Mouse (Mus musculus): ENCODE measurements around the gene Kdm5b. TPM values are rescaled to one million over a fixed set of nuclear protein-coding genes. Genes with fewer than 3 reads are reported as not detected.
A peak's percentile ranks its signal among the peaks of the same experiment; 100 is the strongest.
"Not testable (repeated sequence)": the region's sequence is repeated elsewhere in the genome, so short reads cannot be mapped to it uniquely, and the experiment has no call there.

Gene Kdm5b
- 99.5 and 100 TPM in 2 replicates for polyA plus RNA-seq (2016; fragmentation: Nextera tagmentation; extraction: Ambion mirVana)

DNA sequence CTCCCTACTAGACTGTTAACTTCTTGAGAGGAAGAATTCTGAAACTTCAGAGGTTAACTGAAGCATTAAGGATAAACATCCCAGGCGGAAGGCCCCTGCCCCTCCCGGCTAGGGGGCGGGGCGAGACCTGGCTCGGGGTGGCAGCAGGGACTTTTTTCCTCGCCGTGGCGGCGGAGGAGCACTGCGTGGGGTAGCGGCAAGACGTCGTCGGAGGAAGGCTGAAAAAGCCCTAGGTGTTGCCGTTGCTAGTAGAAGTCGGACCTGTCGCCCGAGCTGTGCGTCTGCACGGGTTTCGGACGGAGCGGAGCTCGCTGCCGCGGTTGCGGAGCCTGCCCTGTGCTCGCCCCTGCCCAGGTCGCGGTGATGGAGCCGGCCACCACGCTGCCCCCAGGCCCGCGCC, at the start of gene Kdm5b:
Gene Kdm5b, plus strand, starts transcription at position 196 of the 400 bp plus-strand sequence.
- Histone ChIP-seq H3K4me2 (replicated peaks) (peak within 1 kb of the TSS; percentile 62), H3K9me3 (no peaks in the 10 kb centered on the region), H3K36me3 (no peaks in the 10 kb centered on the region), H3K4me1 (peaks cover 22% of the 10 kb centered on the region), H3K4me3 (peak within 1 kb of the TSS; percentile 90), H3K27ac (peak within 1 kb of the TSS; percentile 96), H3K27me3 (no peaks in the 10 kb centered on the region), H3K9ac (peak within 1 kb of the TSS; percentile 100)
- under 1% methylated on average over 34 of the region's 34 CpGs for WGBS
- ATAC-seq (ENCODE audit: insufficient number of reproducible peaks, insufficient read depth, low FRiP score, low TSS enrichment) = no peak

DNA sequence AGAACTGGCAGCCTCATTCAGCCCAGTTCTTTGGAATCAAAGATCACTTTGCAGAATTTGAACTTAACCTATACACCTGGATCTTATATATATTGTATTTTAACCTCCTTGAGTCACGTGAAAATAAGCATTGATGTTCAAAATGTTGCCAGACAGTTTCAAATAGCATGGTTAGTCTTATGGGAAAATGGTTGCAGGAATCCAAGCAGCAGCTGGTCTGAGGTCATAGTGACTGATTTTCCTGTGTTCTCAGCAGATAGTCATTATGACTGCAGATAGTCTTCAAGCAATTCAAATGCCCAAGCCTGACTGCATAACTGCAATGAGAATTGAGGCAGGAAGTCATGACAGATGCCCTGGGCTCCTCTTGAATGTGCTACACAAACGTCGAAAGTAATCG, 47.8 kb upstream of the Kdm5b start:
- WGBS = 49% methylated on average over 4 of the region's 4 CpGs
- peaks cover 21% of the 10 kb centered on the region for H3K4me1 ChIP-seq
- no peak overlapping the region for H3K9ac ChIP-seq
- peaks cover 29% of the 10 kb centered on the region for H3K27me3 ChIP-seq
- H3K4me2 ChIP-seq (replicated peaks) = no peak overlapping the region
- H3K36me3 ChIP-seq = peaks cover 8% of the 10 kb centered on the region
- H3K9me3 ChIP-seq = no peaks in the 10 kb centered on the region
- no peak overlapping the region for H3K4me3 ChIP-seq
- no peak overlapping the region for H3K27ac ChIP-seq
- ATAC-seq (ENCODE audit: insufficient number of reproducible peaks, insufficient read depth, low FRiP score, low TSS enrichment) = no peak

DNA sequence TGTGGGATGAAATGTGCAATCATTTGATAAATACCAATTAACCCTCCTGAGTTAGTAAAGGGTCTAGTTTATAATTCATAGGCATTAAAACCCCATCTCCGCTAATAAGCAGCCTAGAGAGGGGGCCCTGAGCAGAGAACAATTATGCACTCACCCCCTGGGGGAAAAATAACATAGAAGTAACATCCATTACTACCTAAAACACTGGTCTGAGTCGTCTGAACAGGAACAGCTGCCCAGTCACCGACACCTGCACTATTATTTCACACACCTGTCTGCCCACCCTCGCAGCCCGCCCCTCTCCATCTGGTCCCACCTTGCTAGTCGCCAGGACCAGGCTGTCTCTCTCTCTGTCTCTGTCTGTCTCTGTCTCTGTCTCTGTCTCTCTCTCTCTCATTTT, 47.4 kb upstream of the Kdm5b start:
- Histone ChIP-seq H3K27me3 (peaks cover 29% of the 10 kb centered on the region), H3K9ac (no peak overlapping the region; the same call in 1 of the 2 replicates), H3K4me3 (no peak overlapping the region), H3K4me2 (replicated peaks) (peak overlapping the region; percentile 88), H3K36me3 (peaks cover 4% of the 10 kb centered on the region), H3K27ac (no peak overlapping the region), H3K4me1 (peaks cover 22% of the 10 kb centered on the region), H3K9me3 (no peaks in the 10 kb centered on the region)
- WGBS = 48% methylated on average over 6 of the region's 6 CpGs
- no peak for ATAC-seq (ENCODE audit: insufficient number of reproducible peaks, insufficient read depth, low FRiP score, low TSS enrichment)

DNA sequence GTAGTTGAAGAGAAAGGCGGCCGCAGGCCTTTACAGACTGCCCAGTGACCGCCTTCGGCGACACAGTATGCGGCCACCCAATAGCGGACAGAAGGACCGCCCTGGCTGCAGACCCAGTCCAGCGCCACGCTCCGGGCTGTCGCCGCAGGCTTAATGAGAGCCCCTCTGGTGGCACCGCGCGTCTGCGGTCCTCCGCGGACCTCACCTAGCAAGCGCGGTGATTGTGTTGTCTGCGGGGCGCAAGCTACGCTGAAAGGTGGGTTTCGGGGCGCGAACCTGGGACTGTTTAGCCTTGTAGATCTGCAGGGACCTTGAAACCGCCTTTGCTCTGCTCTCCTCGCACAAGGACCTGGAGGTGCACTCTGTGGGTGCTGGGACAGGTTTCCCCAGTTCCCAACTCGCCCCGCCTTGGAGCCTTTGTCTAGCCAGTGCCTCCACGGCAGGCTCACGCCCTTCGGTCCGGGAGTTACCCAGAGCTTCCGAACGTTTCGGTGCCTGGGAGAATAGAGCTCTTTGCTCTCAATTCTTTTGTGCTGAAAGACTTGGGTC, 46.6 kb upstream of the Kdm5b start:
- H3K9me3 ChIP-seq = no peaks in the 10 kb centered on the region
- peak overlapping the region; percentile 88 for H3K4me2 ChIP-seq (replicated peaks)
- peak overlapping the region; percentile 55 for H3K9ac ChIP-seq
- no peak overlapping the region for H3K27ac ChIP-seq
- H3K27me3 ChIP-seq = peaks cover 29% of the 10 kb centered on the region
- 2% methylated on average over 38 of the region's 38 CpGs for WGBS
- no peak for ATAC-seq (ENCODE audit: insufficient number of reproducible peaks, insufficient read depth, low FRiP score, low TSS enrichment)
- H3K4me3 ChIP-seq = peak overlapping the region; percentile 37
- H3K36me3 ChIP-seq = no peaks in the 10 kb centered on the region; the same call in 1 of the 2 replicates
- peaks cover 22% of the 10 kb centered on the region for H3K4me1 ChIP-seq

DNA sequence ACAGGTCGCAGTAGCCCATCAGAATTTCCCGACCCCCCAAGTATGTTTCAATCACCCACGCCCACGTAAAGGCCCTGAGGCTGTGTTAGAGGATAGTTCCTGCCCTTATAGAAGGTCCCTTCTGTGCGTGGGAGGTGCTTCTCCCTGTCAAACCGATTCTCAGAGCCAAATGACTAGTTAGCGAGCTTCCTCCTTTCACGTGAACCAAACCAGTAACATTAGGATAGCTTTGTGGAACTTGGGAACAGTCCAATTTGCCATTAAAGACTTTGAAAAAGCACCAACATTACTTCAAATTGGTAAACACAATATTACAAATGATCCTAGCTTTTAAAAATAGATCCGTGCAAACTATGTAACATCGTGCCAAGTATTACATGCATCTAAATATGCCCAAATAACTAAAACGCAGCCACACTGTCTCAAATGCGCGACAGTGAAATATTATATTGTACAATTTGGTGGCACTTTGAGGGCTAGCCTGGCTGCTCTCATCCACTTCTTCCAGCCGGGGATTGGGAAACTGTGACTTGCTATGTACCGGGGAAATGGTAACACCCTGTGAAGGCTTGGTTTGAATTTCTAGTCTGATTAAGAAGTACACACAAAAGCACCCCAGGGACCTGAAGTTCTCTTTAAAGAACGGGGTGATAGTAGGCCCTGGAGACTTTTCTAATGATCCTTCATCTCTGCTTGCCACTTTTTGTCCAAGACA, 45.9 kb upstream of the Kdm5b start:
- peak overlapping the region; percentile 55; the same call in 1 of the 2 replicates for H3K9ac ChIP-seq
- H3K4me1 ChIP-seq = peaks cover 22% of the 10 kb centered on the region
- H3K36me3 ChIP-seq = no peaks in the 10 kb centered on the region
- peak overlapping the region; percentile 37 for H3K4me3 ChIP-seq
- WGBS = 42% methylated on average over 16 of the region's 16 CpGs
- no peak overlapping the region for H3K27ac ChIP-seq
- no peak for ATAC-seq (ENCODE audit: insufficient number of reproducible peaks, insufficient read depth, low FRiP score, low TSS enrichment)
- no peaks in the 10 kb centered on the region for H3K9me3 ChIP-seq
- peak overlapping the region; percentile 88 for H3K4me2 ChIP-seq (replicated peaks)
- peaks cover 29% of the 10 kb centered on the region for H3K27me3 ChIP-seq

DNA sequence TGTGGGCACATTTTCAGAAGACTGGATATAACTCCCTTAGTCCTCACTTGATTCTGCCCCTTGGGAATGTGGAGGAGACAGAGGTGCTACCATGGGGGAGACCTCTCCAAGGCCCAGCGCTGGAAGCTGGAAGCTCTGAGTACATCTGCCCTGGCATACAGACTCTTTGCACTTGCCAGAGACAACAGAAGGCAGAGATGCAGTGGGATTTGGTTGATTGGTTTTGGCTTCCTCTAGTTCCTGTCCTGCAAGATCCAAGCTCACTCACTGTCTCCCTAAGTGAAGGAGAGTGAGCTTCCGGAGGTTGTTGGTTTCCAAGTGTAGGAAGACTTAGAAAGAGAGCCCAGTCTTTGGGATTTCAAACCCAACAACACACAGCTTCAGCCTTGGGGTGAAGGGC, 44.1 kb upstream of the Kdm5b start:
- H3K36me3 ChIP-seq = no peaks in the 10 kb centered on the region
- no peak overlapping the region for H3K4me3 ChIP-seq
- H3K4me1 ChIP-seq = peaks cover 22% of the 10 kb centered on the region
- H3K4me2 ChIP-seq (replicated peaks) = 0 out of 2 replicates have a peak overlapping the region, but pooled peaks have one; percentile 5
- H3K9me3 ChIP-seq = no peaks in the 10 kb centered on the region
- H3K27ac ChIP-seq = peak overlapping the region; percentile 84
- H3K9ac ChIP-seq = no peak overlapping the region
- 82% methylated on average over 2 of the region's 2 CpGs for WGBS
- peaks cover 29% of the 10 kb centered on the region for H3K27me3 ChIP-seq
- no peak for ATAC-seq (ENCODE audit: insufficient number of reproducible peaks, insufficient read depth, low FRiP score, low TSS enrichment)

DNA sequence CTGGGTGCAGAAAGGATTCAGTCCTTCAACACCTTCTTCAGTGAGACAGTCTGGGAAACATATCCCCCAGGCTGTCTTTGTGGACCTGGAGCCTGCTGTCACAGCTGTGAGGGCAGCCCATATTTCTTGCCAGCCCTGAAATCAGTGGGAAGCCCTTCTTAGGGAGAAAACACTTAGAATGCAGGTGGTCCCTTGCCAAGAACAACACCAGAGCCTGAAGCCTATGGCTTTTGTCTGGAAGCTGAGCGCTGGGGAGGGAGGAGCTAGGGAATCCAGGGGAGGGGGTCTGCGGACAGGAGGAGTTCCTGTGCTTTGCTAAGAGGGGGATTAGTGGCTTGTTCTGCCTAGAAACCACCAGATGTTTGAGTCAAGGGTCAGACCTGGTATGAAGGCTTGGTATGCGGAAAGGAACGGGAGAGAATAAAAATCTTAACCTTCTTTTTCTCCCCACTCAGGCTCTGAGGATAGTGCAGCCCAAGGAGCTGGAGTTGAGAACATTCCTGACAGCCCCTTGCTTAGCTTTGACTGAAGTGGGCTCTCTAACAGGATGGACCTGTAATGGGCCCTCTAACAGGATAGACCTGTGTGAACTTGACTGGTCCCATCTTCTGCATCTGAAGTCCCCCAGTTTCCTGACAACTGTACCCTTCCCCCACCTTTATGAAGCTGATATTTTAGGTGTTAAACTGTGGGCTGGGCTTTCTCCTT, 43.3 kb upstream of the Kdm5b start:
- peak; percentile 82; the same call in 1 of the 2 replicates for ATAC-seq (ENCODE audit: insufficient number of reproducible peaks, insufficient read depth, low FRiP score, low TSS enrichment)
- Histone ChIP-seq H3K4me1 (peaks cover 22% of the 10 kb centered on the region), H3K27ac (peak overlapping the region; percentile 84), H3K9me3 (no peaks in the 10 kb centered on the region), H3K27me3 (peaks cover 29% of the 10 kb centered on the region), H3K36me3 (no peaks in the 10 kb centered on the region), H3K4me3 (no peak overlapping the region), H3K9ac (no peak overlapping the region), H3K4me2 (replicated peaks) (0 out of 2 replicates have a peak overlapping the region, but pooled peaks have one; percentile 5)
- 10% methylated on average over 4 of the region's 4 CpGs for WGBS

DNA sequence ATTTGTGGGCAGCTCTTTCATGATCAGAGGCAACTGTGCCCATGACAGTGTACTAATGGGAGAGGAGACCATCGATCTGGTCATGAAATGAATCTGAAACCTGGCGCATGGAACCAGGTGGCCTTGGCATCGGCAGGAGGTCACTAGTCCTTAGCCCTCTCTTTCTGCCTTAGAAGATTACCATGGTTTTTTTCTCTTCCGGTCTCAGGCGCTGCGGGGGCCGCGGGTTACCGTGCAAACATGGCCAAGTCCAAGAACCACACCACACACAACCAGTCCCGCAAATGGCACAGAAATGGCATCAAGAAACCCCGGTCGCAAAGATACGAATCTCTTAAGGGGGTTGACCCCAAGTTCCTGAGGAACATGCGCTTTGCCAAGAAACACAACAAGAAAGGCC, 42.1 kb upstream of the Kdm5b start:
- not testable (repeated sequence) for H3K36me3 ChIP-seq; ATAC-seq (ENCODE audit: insufficient number of reproducible peaks, insufficient read depth, low FRiP score, low TSS enrichment); H3K9ac ChIP-seq; H3K4me3 ChIP-seq; H3K4me2 ChIP-seq (replicated peaks); H3K9me3 ChIP-seq; H3K27ac ChIP-seq
- Histone ChIP-seq H3K27me3 (peaks cover 20% of the 10 kb centered on the region), H3K4me1 (peaks cover 22% of the 10 kb centered on the region)
- 96% methylated on average over 14 of the region's 14 CpGs for WGBS

DNA sequence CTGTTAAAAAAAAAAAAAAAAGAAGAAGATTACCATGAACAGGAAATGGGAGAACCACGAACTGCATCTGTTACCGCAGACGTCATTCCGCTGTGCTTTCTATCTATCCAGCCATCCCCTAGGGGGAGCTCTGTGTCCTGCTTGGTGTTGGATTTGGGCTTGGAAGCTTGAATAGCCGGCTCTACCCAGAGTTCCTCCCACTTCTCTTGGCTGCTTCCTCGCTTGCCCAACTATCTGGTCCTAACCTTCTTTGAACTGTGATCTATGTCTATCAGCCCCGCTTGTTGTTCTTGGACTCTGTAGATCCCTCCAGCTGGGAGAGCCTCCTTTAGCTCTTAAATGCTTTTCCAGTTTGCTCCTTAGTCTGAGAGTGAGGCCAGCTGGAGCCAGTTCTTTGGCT, 41.3 kb upstream of the Kdm5b start:
- ATAC-seq (ENCODE audit: insufficient number of reproducible peaks, insufficient read depth, low FRiP score, low TSS enrichment) = no peak
- WGBS = 12% methylated on average over 7 of the region's 7 CpGs

DNA sequence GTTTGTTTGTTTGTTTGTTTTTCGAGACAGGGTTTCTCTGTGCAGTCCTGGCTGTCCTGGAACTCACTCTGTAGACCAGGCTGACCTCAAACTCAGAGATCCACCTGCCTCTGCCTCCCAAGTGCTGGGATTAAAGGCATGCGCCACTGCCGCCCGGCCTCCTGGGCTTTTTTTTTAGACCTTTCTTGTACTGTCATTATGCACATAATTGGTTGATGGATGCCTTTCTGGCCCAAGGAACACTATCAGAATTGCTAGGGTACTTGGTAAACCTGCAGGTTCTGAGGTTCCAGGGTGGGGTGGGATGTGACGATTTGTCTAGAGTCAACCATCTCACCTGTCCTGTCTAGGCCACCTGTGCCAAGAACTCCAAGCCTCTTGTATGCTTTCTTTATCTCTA, 40.8 kb upstream of the Kdm5b start:
- not testable (repeated sequence) for H3K27ac ChIP-seq; H3K36me3 ChIP-seq; H3K4me3 ChIP-seq; H3K9me3 ChIP-seq; ATAC-seq (ENCODE audit: insufficient number of reproducible peaks, insufficient read depth, low FRiP score, low TSS enrichment); H3K27me3 ChIP-seq; H3K4me2 ChIP-seq (replicated peaks); H3K9ac ChIP-seq
- H3K4me1 ChIP-seq = peaks cover 16% of the 10 kb centered on the region
- 92% methylated on average over 5 of the region's 5 CpGs for WGBS

More for the DNA sequence above, 41.3 kb upstream of the Kdm5b start:
- H3K4me2 ChIP-seq (replicated peaks) = no peak overlapping the region
- H3K27me3 ChIP-seq = peaks cover 11% of the 10 kb centered on the region
- no peak overlapping the region for H3K9ac ChIP-seq
- no peaks in the 10 kb centered on the region for H3K9me3 ChIP-seq
- H3K27ac ChIP-seq = no peak overlapping the region
- no peaks in the 10 kb centered on the region for H3K36me3 ChIP-seq
- no peak overlapping the region for H3K4me3 ChIP-seq
- peaks cover 16% of the 10 kb centered on the region for H3K4me1 ChIP-seq

DNA sequence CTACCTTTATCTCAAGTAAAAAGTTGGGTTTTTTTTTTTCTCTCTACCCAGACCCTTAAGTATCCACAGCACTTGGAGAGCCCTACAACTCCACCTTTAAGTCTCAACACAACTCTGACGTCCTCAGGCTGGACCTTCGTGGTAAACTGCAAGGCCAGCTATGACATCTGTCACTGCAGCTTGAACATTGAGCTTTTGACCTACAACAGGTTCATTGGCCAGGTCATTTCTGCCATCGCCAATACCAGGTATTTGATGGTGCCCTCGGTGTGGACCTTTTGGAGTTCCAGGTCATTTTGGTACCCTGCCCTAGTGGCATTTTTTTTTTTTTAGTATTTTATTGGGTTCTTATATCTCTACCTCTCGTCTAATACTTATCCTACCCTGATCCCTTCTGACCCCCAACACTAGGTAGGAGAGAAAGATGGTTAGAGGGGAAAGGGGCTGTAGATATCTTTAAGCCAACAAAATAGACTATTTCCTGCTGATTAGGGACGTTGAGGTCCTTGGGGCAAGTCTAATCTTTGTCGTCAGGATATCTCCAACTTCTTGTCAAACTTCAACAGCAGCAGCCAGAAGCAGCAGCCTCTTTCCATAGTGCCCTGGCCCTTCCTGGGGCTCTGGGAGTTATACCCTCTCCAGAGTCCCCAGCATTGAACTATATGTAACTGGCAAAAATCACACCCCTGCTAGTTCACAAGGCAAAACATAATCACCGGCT, 39.8 kb upstream of the Kdm5b start:
- Histone ChIP-seq H3K27me3 (no peaks in the 10 kb centered on the region), H3K4me2 (replicated peaks) (no peak overlapping the region), H3K9me3 (no peaks in the 10 kb centered on the region), H3K9ac (no peak overlapping the region), H3K36me3 (no peaks in the 10 kb centered on the region), H3K4me1 (peaks cover 16% of the 10 kb centered on the region), H3K27ac (no peak overlapping the region), H3K4me3 (no peak overlapping the region)
- WGBS = 81% methylated on average over 8 of the region's 8 CpGs
- ATAC-seq (ENCODE audit: insufficient number of reproducible peaks, insufficient read depth, low FRiP score, low TSS enrichment) = no peak

Measured in embryonic facial prominence, embryonic 12.5 days (tissue).